Mouse (Mus musculus) frontal cortex, postnatal 36 days (tissue): ENCODE results near the gene Igfbp1.
A peak's percentile ranks its signal among the peaks of the same experiment; 100 is the strongest.

Experiments
- DNase-seq, 2 experiments: peaks; one replicate each; pipeline ENCODE4 v3.0.0; 2022; ENCODE audit warnings: low spot score in 2 of 2

Igfbp1 gene

DNA sequence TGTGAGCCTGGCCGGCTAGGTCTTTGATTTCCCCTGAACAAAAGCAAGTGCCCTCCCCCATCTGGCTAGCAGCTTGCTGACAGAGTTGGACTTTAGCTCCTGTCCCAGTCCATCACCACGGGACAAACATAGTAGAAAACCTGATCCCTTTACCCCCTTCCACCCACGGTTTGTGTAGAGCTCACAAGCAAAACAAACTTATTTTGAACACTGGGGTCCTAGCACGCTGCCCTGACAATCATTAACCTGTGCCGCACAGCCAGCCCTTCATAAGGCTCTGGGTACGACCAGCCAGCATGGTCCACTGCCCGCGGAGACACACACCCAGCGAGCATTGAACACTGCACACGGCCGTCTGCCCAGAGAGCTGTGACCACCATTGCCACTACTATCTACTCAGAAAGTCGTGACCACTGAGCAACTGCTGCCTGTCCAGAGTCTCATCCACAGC is at the start of gene Igfbp1:
TSS of gene Igfbp1 (plus strand) at position 292 of the 451 bp plus-strand sequence.
- no peak for DNase-seq

DNA sequence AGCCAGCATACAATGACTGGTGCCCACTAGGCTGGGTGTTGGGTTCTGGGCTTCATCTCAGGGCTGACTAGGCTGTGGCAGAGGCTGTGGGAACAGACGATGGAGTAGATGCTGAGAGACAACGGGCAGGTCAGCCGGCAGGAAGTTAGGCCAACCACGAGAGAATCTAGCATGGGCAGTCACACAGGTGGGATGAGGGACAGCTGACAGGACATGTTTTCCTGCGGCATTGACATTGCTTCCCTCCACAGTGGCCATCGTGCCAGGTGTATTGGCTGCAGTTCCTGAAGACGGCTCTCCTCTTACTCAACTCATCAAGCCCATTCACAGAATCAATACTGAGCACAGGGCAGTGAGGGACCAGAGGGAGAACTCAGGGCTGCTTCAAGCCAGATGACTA is 49.6 kb upstream of the Igfbp1 start:
- DNase-seq, result no peak

DNA sequence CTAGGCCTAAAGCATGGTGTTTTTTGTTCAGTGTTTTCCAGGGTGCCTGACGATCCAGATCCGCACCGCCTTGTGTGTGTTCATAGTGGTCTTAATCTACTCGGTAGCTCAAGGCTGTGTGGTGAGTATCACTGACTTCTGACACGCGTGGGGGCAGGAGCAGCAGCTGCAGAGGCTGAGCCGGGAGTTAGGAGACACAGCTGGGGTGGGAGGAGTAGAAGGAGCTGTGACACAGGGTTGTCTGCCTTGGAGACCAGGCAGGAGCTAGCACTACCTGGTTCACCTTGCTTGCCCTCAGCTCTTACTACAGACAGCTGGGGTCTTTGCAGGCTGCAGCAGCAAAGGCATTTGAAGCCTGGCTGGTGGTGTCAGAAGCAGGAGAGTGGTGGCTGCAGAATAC is 48.1 kb upstream of the Igfbp1 start:
- DNase-seq, result no peak

DNA sequence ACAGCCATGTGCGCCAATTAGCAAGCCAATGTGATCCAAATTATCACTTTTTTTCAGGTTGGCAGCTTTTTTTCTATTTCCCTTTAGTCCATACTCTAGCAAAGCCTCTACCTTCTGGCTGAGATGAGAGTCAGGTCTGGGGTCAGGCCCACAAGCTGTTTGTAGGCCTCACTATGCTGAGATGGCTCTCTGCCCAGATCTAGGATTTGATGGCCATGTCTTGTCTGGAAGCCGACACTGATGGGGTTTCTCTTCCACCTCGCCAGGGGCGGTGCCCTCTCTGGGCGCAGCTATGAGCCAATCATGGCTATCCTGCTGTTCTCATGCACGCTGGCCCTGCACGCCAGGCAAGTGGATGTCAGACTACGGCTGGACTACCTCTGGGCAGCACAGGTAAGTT is 47.1 kb upstream of the Igfbp1 start:
- no peak for DNase-seq

- no peak for DNase-seq
Observed at GRCm38 (mm10) chr11:7152371-7152770, 45.2 kb upstream of the Igfbp1 start.

DNA sequence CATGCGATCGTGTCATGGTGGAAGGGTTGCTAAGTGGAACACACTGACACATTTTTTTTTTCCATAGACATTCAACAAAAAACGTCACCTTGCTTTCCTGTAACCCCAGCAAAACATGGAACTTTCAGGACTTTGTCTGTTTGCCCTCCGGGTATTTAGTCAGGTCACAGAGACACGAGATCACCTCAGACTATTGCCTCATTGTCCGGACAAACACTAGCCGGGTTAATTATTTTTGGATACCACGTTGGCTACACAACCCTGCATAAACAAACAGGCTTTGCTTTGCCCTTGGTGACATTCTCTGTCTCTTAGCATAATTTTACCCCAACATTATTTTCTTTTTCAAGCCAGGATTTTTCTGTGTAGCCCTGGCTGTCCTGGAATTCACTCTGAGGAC is 44.5 kb upstream of the Igfbp1 start:
- DNase-seq, result no peak

- no peak for DNase-seq
Observed at GRCm38 (mm10) chr11:7156427-7156826, 41.2 kb upstream of the Igfbp1 start.

DNA sequence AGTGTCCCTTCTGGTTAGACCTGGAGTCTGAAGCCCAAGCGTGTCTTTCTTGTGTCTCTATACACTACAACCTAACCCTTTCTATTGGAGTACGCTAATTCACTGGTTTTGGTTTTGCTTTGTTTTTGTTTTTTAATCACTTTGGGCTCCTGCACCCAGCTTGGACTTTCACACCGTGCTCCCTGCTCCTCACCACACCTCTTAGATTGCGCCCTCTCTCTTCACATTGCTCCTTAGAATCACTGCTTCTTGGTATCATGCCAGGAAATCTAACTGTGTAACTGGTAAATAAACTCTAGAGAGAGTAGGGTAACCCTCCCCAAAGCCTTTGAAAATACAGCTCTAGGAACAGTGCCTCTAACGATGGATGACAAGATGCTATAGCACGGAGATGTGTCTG is 39.4 kb upstream of the Igfbp1 start:
- DNase-seq, result no peak

- no peak for DNase-seq
Observed at GRCm38 (mm10) chr11:7160146-7160545, 37.4 kb upstream of the Igfbp1 start.

DNA sequence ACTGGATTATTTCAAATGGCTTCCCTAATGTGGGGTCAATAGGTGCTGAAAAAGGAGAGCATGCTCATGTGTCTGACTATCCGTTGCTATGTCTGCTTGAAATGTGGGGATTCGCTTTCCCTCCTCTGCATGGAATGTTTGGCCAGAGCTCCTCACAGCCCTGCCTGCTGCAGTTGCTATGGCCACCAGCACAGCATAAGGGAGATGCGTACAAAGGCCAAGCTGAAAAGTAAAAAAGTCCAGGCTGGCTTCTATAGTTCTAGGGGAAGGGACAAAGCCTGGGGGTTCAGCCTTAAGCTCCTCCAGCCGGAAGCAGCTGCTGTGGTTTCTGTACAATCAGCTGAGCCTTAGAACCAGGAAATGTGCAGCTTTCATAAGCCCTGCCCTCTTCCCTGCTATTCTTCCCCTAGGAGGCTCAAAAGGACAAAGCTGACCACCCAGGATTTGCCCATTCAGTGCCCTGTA is 36.9 kb upstream of the Igfbp1 start:
- DNase-seq, result no peak

DNA sequence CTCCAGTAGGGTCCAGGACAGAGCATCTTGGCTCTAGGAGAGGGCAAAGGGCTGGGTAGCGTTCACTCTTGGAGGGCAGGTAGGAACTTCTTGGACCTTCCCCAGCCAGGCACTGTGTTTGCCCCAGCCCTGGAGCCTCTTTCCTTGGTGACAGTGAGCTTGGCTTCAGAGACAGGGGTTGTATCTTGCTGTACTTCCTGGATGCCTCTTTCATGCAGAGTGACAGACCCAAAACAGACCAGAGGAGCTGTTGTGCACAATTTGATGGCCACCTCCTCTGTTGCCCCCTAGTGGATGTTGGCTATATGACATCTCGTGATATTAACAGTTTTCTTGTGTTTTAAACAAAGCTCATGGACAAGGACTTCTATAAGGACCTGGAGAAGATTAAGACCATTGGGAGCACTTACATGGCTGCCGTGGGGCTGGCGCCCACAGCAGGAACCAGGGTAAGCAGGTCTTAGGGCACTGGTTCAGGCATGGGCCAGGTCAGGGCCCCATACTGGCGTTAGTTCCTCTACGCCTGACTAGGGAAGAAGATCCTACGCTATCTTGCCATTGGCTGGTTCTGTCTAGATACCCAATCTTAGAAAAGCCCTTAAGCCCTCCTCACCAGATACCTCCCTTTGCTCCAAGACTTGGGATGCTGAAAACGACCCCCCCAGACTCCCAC is 35.9 kb upstream of the Igfbp1 start:
- DNase-seq, result peak in 1 of 2 experiments; percentile 51

- DNase-seq, result no peak
Observed at GRCm38 (mm10) chr11:7164416-7164815, 33.2 kb upstream of the Igfbp1 start.

- DNase-seq, result no peak
Observed at GRCm38 (mm10) chr11:7169645-7170044, 27.9 kb upstream of the Igfbp1 start.

DNA sequence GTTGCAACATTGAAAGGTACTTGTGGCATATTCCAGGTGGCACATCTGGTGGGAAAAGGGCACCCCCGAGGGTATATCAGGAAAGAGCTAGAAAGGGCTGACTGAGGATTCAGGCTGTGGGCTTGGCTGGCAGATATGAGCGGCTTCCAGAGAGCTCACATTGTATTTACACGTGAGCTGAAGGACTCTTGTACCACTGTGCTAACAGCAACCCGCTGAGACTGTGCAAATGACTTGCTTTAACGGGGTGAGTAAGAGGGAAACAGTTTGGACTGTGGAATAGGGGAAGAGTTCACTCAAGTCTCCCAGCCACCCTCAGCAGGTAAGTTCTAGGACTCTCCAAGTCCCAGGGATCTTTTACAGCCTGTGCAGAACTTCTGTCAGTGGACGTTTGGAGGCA is 23.9 kb upstream of the Igfbp1 start:
- no peak for DNase-seq

DNA sequence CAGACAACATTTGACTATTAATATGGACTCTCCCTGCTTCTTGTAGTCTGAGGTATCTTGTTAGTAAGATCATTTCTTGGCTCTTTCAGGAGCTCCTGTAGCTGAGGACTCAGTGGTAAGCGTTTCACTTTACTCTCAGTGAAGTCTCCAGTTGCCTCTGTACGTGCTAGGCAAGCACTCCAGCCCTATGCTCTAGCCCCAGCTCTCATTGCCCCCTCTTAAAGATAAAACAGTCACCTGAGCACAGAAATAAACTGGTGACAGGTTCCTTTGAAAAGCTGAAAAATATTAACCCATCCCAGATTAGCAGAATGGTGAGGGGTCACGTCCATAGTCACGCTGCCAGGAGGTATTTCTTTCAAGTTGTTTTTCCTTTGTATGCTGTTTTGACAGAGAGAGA is 18.9 kb upstream of the Igfbp1 start:
- DNase-seq, result no peak

DNA sequence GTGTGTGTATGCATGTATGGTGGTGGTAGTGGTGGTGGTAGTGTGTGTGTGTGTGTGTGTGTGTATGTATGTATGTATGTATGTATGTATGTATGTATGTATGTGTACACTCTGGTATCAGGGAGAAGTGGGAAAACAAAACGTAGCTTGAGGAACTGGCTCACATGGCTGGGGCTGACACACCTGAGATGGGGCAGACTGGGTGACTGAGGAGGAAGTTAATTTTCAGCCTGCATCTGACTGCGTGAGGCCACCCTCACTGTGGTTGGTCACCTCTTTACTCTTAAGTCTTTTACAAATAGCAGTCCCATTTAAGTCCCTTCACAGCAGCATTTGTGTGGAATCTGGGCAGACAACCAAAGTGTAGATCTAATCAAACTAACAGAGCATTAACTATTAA is 18.3 kb upstream of the Igfbp1 start:
- no peak for DNase-seq

GRCm38 (mm10) chr11:7182409-7183042 is 15.1 kb upstream of the Igfbp1 start:
- no peak for DNase-seq

DNA sequence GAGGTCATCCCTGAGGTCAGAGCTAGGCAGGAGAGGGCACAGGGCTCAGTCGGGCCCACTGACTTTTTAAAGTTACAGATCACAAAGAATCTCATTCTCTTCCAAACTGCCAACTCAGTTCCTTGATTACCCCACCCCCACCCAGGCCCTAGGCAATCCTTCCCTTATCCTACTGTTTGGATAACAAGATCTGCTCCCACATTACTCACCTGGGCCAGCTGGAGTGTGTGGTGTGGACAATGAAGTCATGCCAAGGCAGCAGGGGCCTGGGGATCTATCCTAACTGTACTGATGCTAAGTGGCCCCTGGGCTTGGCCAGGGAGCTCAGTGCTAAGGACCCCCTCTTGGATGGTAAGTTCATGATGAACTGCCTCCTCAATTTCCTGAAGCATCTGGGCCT is 13.2 kb upstream of the Igfbp1 start:
- DNase-seq, result no peak

DNA sequence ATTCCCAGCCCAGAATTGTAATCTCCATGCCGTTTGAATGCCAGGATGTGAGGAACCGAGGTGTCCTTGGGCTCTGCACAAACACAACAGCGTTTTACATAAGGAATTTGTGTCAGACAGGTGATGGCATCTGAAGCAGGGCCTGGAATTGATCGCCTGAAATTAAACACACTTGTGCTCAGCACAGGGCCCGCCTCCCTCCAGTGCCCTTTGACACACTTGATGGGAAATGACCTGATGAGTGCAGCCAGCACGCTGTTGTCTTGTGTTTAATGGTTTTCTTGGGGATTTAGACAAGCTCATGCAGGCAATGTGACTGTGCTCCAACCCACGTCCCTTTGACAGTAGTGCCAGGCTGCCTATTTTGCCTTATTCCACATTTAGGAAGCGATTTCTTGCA is 10.1 kb upstream of the Igfbp1 start:
- no peak for DNase-seq

DNA sequence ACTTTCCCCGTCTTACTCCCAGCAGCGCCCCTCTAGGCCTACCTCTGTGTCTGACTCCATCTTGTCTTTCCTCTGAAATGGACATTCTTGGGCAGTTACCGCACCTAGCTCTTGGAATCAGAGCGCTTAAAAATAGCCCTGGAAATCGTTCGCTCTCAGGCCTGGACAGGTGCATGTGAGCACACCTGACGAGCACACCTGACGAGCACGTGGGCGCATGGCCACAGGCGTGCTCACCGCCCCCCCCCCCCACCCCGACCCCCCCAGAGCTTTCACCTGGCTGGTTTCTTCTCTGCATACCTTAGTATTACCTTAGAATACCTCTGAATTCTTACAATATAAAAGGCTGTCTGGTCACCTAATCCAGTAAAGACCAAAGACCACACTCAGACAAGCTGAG is 9.1 kb upstream of the Igfbp1 start, which contains the start of gene Gm11985:
TSS of gene Gm11985 (minus strand) at position 101 of the 400 bp plus-strand sequence.
- DNase-seq, result no peak

DNA sequence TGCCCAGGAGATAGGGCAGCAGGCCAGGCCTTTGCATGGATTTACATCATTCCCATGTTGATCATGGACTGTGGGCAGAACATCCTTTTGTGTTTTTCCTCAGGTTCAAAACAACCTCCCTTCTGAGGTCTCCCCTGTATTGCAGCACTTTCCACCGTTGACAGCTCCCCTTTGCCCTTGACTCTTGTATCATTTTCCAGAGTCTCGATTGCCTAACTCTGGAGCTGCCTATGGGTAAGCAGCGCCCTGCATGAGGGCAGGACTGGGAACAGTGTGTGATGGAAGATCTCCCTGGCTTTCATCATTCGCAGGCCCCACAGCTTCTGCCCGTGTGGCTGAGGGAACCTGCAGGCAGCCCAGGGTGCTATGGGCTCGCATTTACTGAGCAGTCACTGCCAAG is 4.9 kb upstream of the Igfbp1 start:
- DNase-seq, result no peak

GRCm38 (mm10) chr11:7193134-7193533 is 4.4 kb upstream of the Igfbp1 start:
- no peak for DNase-seq
